Mouse (Mus musculus): ENCODE measurements around the gene Gng7.

DNA sequence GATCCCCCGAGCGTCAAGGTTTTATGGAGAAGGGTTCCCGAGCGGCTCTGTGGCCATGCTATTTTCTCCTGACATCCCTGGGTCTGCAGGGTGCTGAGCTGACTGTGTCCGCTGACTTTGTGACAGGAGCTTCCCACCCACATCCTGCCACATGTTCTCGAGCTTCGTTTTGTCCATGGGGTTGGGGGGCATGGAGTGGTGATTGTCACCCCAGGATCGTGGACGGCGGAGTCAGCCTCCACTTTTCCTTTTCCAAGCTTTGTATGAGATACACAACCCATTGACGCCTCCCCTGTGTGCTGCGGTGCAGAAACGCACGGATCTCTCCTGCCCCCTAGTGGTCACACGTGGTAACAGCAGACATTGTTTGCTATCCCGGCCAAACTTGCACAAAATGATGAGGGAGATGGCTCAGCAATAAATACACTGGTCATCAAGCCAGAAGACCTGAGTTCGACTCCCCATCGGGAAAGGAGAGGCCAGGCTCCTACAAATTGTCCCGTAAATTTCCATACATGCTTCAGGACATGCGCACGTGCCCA, 19.6 kb downstream of the Gng7 start:
- TF ChIP-seq CTCF (IDR thresholded peaks at IDR 0.05; ENCODE audit: low read depth), result peak; percentile 99
- no peak for TF ChIP-seq EP300 (IDR thresholded peaks at IDR 0.05; ENCODE audit: low read depth)
